Mouse (Mus musculus) ES-Bruce4 (cell line): ENCODE data around the gene Sec1. TPM values are rescaled to one million over a fixed set of nuclear protein-coding genes. Genes with fewer than 3 reads are reported as not detected.

Source experiments
- H3K27ac ChIP-seq: 2 replicates; pipeline ENCODE4 v1.5.1; 2012; ENCODE audit warnings: low read length, inconsistent platforms; ENCODE audit not compliant: insufficient read depth
- H3K27me3 ChIP-seq: 2 replicates; pipeline ENCODE4 v1.6.1; 2012; ENCODE audit warnings: mild to moderate bottlenecking, low read length, inconsistent platforms; ENCODE audit not compliant: control insufficient read depth, poor library complexity, insufficient read depth, severe bottlenecking
- H3K36me3 ChIP-seq: 2 replicates; pipeline ENCODE4 v1.6.1; 2012; ENCODE audit warnings: inconsistent platforms, mild to moderate bottlenecking, low read length, moderate library complexity; ENCODE audit not compliant: control insufficient read depth, poor library complexity, insufficient read depth, severe bottlenecking
- H3K4me1 ChIP-seq: one replicate; pipeline ENCODE4 v1.8.1; 2011; ENCODE audit warnings: low read length; ENCODE audit not compliant: control insufficient read depth, insufficient read depth
- H3K4me3 ChIP-seq: 2 replicates; pipeline ENCODE4 v1.5.1; 2011; ENCODE audit warnings: low read depth, mild to moderate bottlenecking, low read length
- H3K9ac ChIP-seq: 2 replicates; pipeline ENCODE4 v1.6.1; 2012; ENCODE audit warnings: low read depth, mild to moderate bottlenecking, inconsistent platforms; ENCODE audit not compliant: poor library complexity, severe bottlenecking
- H3K9me3 ChIP-seq: replicated peaks from 2 replicates; pipeline ENCODE4 v1.6.1; 2012; ENCODE audit warnings: mild to moderate bottlenecking, low read length, inconsistent platforms; ENCODE audit not compliant: control insufficient read depth, poor library complexity, insufficient read depth, severe bottlenecking
- CTCF ChIP-seq: IDR thresholded peaks from one replicate; pipeline ENCODE4 v1.8.1; 2011; ENCODE audit warnings: low read depth, low read length
- EP300 ChIP-seq: IDR thresholded peaks from 2 replicates; pipeline ENCODE4 v1.6.1; 2011; ENCODE audit warnings: low read depth, low read length; ENCODE audit not compliant: insufficient read depth
- POLR2A ChIP-seq: IDR thresholded peaks from one replicate; pipeline ENCODE4 v1.8.1; 2011; ENCODE audit warnings: low read length; ENCODE audit not compliant: insufficient read depth
- polyA plus RNA-seq: library from polyadenylated mRNA; stranded (reverse); fragments of >200 nt; gene quantifications from 2 replicates; pipeline ENCODE4 v1.2.4, GENCODE M21; 2011; ENCODE audit warnings: low read depth; ENCODE audit not compliant: missing spikeins, insufficient read depth, insufficient read length

Gene Sec1
- polyA plus RNA-seq, 1 experiment: 1.4 TPM

GRCm38 (mm10) chr7:45716460-45716857, 22.3 kb upstream of the Sec1 start:
- H3K9ac ChIP-seq: 0 out of 2 replicates have a peak overlapping the region, but pooled peaks have one; percentile 57
- no peaks in the 10 kb centered on the region for H3K9me3 ChIP-seq
- H3K4me1 ChIP-seq: no peaks in the 10 kb centered on the region
- no peak for TF ChIP-seq CTCF
- peaks cover 29% of the 10 kb centered on the region for H3K36me3 ChIP-seq
- no peaks in the 10 kb centered on the region for H3K27me3 ChIP-seq
- H3K4me3 ChIP-seq: no peak overlapping the region
- H3K27ac ChIP-seq: no peak overlapping the region

- no peaks in the 10 kb centered on the region for H3K9me3 ChIP-seq
- no peaks in the 10 kb centered on the region for H3K27me3 ChIP-seq
- H3K4me1 ChIP-seq: no peaks in the 10 kb centered on the region
- H3K9ac ChIP-seq: no peak overlapping the region; the same call in 1 of the 2 replicates
- peak overlapping the region; percentile 27 for H3K4me3 ChIP-seq
- H3K27ac ChIP-seq: peak overlapping the region; percentile 7; the same call in 1 of the 2 replicates
- TF ChIP-seq POLR2A (no peak), EP300 (no peak), CTCF (no peak)
- H3K36me3 ChIP-seq: peaks cover 25% of the 10 kb centered on the region
Measured at GRCm38 (mm10) chr7:45715741-45716459, 21.7 kb upstream of the Sec1 start.

GRCm38 (mm10) chr7:45715090-45715708, 21.0 kb upstream of the Sec1 start, which contains the start of gene Rpl18:
Rpl18 (plus strand) TSS chr7:45715457.
- H3K9me3 ChIP-seq: no peaks in the 10 kb centered on the region
- peak within 1 kb of the TSS; percentile 8 for H3K27ac ChIP-seq
- TF ChIP-seq CTCF (no peak), EP300 (no peak)
- H3K4me3 ChIP-seq: peak within 1 kb of the TSS; percentile 81
- H3K36me3 ChIP-seq: peaks cover 22% of the 10 kb centered on the region
- peak within 1 kb of the TSS; percentile 43 for H3K9ac ChIP-seq
- no peaks in the 10 kb centered on the region for H3K4me1 ChIP-seq
- H3K27me3 ChIP-seq: no peaks in the 10 kb centered on the region

- peaks cover 17% of the 10 kb centered on the region for H3K36me3 ChIP-seq
- peak overlapping the region; percentile 43 for H3K9ac ChIP-seq
- H3K27ac ChIP-seq: peak overlapping the region; percentile 8; the same call in 1 of the 2 replicates
- no peaks in the 10 kb centered on the region for H3K27me3 ChIP-seq
- H3K4me3 ChIP-seq: peak overlapping the region; percentile 81
- no peaks in the 10 kb centered on the region for H3K9me3 ChIP-seq
- no peak for TF ChIP-seq POLR2A
- no peak for TF ChIP-seq CTCF
- no peak for TF ChIP-seq EP300
- peaks cover 1% of the 10 kb centered on the region for H3K4me1 ChIP-seq
Measured at GRCm38 (mm10) chr7:45714630-45715089, 20.5 kb upstream of the Sec1 start.

- TF ChIP-seq POLR2A: no peak
- no peak for TF ChIP-seq EP300
- TF ChIP-seq CTCF: no peak
- Histone ChIP-seq H3K36me3 (peaks cover 11% of the 10 kb centered on the region), H3K27me3 (no peaks in the 10 kb centered on the region), H3K4me3 (peak overlapping the region; percentile 81; the same call in 1 of the 2 replicates), H3K27ac (no peak overlapping the region), H3K9ac (peak overlapping the region; percentile 43; the same call in 1 of the 2 replicates), H3K4me1 (peaks cover 3% of the 10 kb centered on the region), H3K9me3 (no peaks in the 10 kb centered on the region)
Measured at GRCm38 (mm10) chr7:45713881-45714520, 19.8 kb upstream of the Sec1 start.

- no peak overlapping the region for H3K27ac ChIP-seq
- no peak overlapping the region for H3K4me3 ChIP-seq
- H3K4me1 ChIP-seq: peaks cover 5% of the 10 kb centered on the region
- no peaks in the 10 kb centered on the region for H3K27me3 ChIP-seq
- peaks cover 6% of the 10 kb centered on the region; the same call in 1 of the 2 replicates for H3K36me3 ChIP-seq
- TF ChIP-seq CTCF (no peak), POLR2A (no peak), EP300 (no peak)
- no peaks in the 10 kb centered on the region for H3K9me3 ChIP-seq
- no peak overlapping the region for H3K9ac ChIP-seq
Measured at GRCm38 (mm10) chr7:45713396-45713795, 19.2 kb upstream of the Sec1 start.
